Mouse (Mus musculus) frontal cortex, postnatal 36 days (tissue): Measurements from ENCODE around the gene Ahrr.

ENCODE experiments used
- DNase-seq, 2 experiments: peaks; one replicate each; pipeline ENCODE4 v3.0.0; 2022; ENCODE audit warnings: low spot score in 2 of 2

Ahrr gene

DNA sequence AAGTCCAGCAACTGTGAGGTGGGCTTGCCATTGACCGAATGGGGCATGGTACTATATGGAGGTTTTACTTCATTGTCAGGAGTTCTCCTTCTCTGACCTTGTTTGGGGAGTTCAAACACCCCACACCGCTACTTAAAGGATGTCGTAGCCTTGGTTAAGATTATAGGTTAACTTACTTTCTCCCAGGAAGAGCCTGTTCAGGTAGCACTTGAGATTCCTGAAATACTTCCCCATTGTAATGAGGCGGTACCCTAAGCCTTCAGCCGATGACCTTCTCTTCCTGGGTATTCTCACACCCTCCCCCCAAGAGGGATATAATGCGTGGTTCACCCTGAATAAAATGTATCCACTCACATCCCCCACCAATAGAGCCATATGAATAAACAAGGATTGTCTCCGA is 54.6 kb downstream of the Ahrr start:
- DNase-seq, result no peak

DNA sequence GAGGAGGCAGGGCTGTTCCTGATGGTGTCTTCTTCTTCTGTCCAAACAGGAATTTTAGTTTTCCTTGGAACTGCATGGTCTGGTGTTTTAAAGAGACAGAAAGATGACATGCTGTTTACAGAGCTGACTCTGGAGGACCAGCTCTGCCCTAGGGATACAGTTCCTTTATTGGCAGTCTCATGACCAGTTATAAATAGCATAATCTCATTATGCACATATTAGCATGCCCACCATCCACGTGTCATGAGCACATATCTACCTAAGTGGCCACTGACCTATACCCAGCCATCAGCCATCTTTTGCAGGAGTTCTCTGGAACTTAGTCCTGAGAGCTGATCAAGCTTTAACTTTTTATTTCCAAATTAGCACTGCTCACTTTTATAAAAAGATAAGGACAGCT is 71.5 kb downstream of the Ahrr start:
- DNase-seq, result no peak

DNA sequence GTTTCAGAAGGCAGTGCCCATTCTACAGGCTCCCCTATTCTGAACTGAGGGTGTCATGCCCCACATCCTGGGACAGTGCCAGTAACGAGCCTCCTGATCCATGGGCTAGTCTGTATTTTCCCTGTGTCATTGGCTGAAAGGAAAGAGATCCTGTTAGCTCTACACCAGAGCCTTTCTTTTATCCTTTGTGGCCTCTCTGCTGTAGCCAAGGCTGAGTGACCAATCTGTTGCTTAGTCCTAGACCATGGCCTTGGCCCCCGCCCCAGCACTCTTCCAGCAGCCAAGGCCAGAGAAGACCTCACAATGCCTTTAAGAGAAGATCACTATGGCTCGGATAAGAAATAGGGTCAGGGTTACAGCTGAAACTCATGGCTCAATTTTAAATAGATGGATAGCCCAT is 73.7 kb downstream of the Ahrr start:
- no peak for DNase-seq

DNA sequence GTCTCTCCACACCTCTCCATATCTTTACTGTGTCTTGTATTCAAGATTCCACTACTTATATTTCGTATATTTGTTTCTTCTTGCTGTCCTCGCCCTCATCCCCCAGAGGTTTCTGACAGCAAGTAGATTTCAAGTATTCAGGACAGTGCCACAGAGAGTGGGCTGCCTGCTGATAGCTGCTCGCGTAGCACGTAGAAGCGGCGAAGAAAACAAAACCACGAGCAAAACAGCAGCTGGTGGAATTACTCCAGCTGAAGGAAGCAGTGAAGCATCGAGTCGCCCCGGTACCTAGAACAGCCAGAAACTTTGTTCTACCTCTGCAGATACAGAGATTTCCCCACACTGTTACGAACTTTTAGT is 83.2 kb downstream of the Ahrr start:
- no peak for DNase-seq

DNA sequence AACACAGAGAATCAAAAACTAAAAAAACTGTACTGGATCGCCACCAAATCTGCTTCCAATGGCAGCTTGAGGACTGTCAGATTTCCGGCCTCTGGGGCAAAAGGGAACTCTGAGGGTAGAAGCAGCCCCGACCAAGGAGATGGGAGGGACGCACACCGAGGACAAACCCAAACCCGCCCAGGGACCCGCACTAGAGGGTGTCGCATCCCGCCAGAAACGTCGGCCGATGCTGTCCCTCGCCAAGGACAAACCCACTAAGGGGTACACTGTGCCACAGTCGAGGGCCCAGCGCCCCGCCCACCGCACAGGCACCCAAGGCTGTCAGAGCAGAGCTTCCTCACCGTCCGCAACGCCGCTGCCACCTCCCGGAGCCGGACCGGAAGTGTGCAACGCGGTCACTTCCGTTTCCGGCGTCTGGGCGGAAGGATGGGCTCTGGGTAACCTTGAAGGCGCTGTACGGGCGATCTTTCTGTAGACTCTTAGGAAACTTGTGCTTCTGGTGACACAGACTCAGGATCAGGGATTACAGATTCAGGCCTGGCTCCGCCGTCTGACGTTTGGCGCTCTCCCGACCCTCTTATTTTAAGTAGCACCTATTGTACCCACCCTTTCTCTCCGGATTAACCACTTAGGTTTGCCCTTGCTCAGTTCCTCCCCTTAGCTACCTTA is 83.7 kb downstream of the Ahrr start, which contains the start of gene Exoc3:
Gene Exoc3, minus strand, starts transcription at position 416 of the 669 bp plus-strand sequence.
- DNase-seq, result peak; percentile 89 to 92

DNA sequence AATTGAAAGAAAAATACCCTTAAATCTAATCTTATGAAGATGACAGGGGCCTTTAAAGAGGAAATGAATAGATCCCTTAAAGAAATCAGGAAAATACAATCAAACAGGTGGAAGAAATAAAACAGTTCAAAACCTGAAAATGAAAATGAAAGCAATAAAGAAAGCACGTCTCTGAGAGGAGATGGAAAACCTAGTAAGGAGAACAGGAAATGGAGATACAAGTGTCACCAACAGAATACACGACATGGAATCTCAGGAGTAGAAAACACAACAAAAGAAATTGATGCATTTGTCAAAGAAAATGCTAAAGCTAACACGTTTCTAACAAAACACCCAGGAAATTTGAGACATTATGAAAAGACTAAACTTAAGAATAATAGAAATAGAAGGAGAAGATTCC is 95.7 kb downstream of the Ahrr start:
- no peak for DNase-seq

DNA sequence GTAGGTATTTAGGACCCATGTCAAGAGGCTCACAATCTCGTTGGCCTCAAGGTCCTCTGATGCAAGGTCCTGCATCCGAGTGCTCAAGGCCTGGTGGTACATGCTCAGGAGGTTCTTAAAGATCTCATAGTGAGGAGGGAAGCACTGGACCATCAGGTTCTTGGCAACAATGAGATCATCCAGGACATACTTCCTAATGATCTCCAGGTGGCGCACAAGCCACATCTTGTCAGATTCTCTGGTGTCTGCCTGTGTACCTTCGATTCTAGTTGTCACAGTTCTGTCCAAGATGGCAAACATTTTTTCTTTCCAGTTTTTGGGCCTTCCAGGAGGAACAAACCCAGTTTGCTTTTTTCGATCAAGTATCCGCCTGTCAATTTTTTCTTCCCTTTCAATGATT is 99.5 kb downstream of the Ahrr start:
- DNase-seq, result no peak

DNA sequence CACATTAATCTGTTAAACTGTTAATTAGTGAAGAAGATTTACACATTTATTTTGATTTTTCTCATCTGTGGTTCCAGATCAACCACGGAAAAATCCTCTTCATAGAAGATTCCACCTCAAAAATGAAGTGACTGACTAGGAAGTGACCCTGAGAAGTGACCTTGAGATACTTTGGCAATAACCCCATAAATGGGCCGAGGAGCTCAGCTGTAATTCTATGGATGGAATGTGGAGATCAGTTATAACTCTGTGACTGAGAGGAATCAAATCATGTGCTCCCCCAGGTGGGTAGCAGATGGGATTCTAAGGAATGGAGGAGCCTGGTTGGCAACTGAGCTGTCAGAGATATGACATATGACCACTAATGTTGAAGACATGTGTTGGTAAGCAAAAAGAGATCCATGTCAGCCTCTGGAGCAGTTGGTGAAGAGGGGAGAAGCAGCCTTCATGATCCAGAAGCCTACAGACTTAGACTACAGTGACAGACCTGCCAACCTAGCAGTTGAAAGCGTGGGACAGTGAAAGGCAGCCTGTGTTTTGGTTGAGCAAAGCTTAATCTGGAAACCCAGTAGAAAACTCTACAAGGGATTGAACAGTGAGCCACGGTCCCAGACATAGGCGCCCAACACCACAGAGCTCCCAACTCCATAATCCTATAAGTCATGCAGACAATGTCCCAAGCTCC is 109.0 kb downstream of the Ahrr start:
- peak in 1 of 2 experiments; percentile 17 for DNase-seq

DNA sequence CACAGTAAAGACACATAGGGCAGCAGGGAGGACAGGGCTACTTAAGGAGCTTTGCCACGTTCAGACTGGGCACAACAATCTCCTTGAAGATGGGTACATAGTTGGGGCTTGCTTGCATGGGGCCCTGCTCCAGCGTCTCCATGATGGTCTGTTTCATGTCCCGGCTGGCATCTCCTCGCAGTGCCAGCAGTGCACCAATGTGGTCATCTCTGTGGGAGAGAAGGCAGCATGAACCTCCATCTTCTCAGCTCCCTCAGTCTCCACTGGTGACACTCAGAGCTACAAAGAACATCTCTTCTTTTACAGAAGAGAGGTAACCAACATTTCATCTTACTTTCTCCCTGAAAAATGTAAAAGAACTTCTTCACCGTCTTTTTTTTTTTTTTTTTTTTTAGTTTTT is 120.1 kb downstream of the Ahrr start:
- DNase-seq, result no peak

DNA sequence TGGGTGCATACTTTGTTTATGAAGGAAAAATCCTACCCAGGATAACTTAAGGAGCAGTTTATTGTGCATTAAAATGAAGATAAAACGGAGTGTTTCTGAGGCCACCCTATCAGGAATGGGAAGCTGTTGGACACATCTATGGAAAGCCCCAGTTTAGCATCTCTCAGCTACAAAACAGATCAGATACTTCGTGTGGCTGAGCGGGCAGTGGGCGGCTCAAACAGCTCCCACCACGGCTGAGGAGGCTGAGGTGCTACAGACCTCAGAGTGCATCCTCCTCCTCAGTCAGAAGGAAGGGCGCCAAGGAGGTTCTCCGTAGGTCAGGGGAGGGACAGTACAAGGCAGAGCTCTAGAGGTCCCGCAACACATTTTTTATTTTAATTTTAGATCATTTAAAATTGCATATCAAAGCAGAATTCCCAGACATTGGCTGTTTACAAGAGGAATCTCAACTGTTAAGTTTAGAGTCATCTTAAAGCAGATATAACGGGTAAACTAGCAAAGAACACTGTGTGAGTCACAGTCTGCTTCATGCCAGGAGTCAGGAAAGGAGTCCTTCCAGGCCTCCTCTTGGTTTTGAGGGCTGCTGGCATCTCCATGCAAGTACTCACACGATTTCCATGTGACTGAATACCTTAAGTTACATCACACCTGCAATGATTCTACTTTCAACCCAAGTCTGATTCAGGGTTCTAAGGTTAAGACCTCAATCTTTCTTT is 122.5 kb downstream of the Ahrr start:
- DNase-seq, result peak; percentile 38 to 41

DNA sequence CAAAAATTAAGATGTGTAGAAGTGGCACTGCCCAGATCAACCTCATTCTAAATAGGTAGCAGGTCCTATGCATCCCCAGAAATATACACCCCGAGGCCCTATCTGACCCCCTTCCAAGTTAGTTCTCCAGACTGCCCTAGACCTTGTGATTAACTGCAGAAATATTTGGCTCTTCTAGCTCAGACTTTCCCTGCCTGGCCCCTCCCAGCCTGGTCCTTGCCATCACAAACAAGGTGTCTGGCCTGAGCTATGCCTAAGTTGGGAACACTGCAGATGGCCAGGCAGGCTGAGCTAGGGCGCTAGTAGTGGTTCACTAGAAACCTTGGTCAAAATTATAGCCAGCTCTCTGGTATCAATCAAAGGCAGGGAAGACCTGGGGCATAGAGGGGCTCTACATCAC is 124.6 kb downstream of the Ahrr start:
- DNase-seq, result no peak

DNA sequence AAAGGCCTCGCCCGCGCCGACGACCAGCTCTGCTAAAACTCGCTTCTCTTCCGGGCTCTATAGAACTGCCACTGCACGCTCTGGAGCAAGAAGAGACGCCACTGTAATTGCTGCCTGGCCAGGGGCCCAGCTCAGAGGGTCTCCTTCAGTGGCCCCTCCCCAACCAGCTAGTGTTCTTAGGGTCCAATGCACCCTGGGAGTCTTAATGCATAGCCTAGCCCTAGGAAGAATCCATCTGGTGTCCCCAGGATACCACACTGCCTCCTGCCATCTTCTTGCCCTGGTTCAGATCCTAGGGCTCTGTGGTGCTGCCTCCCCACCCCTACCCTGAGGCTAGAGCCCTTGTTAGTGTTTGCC is 125.1 kb downstream of the Ahrr start:
- no peak for DNase-seq

DNA sequence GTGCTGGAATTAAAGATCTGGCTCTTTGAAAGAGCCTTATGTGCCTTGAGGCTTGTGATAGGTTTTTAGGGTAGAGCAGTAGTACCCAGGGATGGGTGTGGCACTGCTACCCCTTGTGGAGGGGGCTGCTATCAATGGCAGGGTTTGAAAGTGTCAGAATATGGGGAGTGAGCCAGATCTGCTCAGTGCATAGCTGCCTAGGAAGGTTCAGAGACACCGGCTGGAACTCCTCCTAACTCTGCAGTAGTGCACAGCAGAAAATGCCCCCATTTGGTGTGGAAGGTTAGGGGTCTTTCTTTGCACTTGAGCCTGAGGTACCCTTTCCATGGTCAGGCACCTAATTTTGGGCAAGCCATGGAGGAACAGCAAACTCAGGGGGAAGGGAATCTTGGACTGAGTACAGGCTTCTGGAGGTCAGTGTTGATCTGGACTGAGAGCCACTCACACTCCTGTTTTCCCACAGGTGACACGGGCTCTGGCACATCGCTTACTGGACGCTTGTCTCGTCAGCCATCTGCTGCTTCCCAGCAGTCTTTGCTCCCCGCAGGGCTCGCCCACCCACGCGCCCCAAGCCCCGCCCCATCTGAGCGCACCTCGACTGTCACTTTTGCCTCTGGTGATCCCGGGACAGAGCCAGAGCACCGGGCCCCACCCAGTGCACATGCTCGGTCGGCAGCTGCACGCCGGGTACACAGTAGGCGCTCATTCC is 125.6 kb downstream of the Ahrr start:
- DNase-seq, result peak in 1 of 2 experiments; percentile 36
